Mouse (Mus musculus) intestine, postnatal 0 days (tissue): ENCODE measurements at regions not wholly inside any gene's neighbourhood (a gene's known extent, or its start where the extent isn't known, plus 50 kb on each side); places are given as distances from the start of the nearest gene placed in this dataset.

Experiments
- ATAC-seq: fragments of 200-750 bp; cut with Nextera tagmentation; 2 replicates; pipeline ENCODE4 v1.8.0; 2017; ENCODE audit warnings: mild to moderate bottlenecking, moderate TSS enrichment, moderate library complexity
- H3K27ac ChIP-seq: fragments of 300-500 bp; sonication (generic); 2 replicates; pipeline ENCODE4 v1.5.1; 2014; ENCODE audit warnings: mild to moderate bottlenecking, low read depth, low read length, moderate library complexity
- H3K27me3 ChIP-seq: fragments of 300-500 bp; sonication (generic); replicated peaks from 2 replicates; pipeline ENCODE4 v1.6.1; 2014; ENCODE audit warnings: low read length, mixed read lengths; ENCODE audit not compliant: control insufficient read depth, insufficient read depth
- H3K36me3 ChIP-seq: fragments of 300-500 bp; sonication (generic); 2 replicates; pipeline ENCODE4 v1.6.1; 2014; ENCODE audit warnings: mild to moderate bottlenecking, moderate library complexity; ENCODE audit not compliant: control insufficient read depth, insufficient read depth
- H3K4me1 ChIP-seq: fragments of 300-500 bp; sonication (generic); replicated peaks from 2 replicates; pipeline ENCODE4 v1.6.1; 2014; ENCODE audit warnings: antibody characterized with exemption, low read length, mixed read lengths; ENCODE audit not compliant: control insufficient read depth, insufficient read depth
- H3K4me2 ChIP-seq: fragments of 300-500 bp; sonication (generic); replicated peaks from 2 replicates; pipeline ENCODE4 v1.6.1; 2014; ENCODE audit warnings: low read depth, mild to moderate bottlenecking, moderate library complexity
- H3K4me3 ChIP-seq: fragments of 300-500 bp; sonication (generic); 2 replicates; pipeline ENCODE4 v1.5.1; 2014; ENCODE audit warnings: low read depth, low read length
- H3K9ac ChIP-seq: fragments of 300-500 bp; sonication (generic); 2 replicates; pipeline ENCODE4 v1.6.1; 2014; ENCODE audit warnings: mild to moderate bottlenecking, low read depth, low read length
- H3K9me3 ChIP-seq: fragments of 300-500 bp; sonication (generic); 2 replicates; pipeline ENCODE4 v1.6.1; 2016; ENCODE audit warnings: mixed run types; ENCODE audit not compliant: control insufficient read depth
- CTCF ChIP-seq: sonication (generic); IDR thresholded peaks from 2 replicates; pipeline ENCODE4 v1.5.1; 2016; ENCODE audit warnings: low read depth, mild to moderate bottlenecking, control low read depth, antibody characterized with exemption, moderate library complexity
- WGBS: fragments of 180-500 bp; shearing (Covaris S2); extraction: QIAGEN DNeasy Blood & Tissue Kit; methylation state at CpG from one replicate; pipeline ENCODE4 v1.1.7; 2014; 5-methylcytosine and 5-hydroxymethylcytosine counted together

DNA sequence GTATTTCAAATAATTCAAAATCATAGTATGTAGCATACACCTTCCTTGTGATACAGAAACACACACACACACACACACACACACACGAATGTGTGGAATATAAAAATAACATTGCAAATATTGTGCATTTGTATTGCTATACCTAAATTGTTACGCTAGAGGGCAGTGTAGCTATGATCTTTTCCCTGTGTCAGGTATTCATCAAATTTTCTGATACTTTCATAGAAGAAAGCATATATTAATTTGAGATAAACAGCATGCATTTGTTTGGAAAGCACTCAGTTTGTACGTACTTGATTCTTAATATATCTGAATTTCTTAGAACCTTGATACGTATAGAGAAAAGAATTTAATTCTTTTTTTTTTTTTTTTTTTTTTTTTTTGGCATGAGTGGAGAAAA lies 1700.9 kb upstream of the Sel1l start:
- 31% methylated on average over 4 of the region's 4 CpGs for WGBS
- TF ChIP-seq CTCF = peak; percentile 70

DNA sequence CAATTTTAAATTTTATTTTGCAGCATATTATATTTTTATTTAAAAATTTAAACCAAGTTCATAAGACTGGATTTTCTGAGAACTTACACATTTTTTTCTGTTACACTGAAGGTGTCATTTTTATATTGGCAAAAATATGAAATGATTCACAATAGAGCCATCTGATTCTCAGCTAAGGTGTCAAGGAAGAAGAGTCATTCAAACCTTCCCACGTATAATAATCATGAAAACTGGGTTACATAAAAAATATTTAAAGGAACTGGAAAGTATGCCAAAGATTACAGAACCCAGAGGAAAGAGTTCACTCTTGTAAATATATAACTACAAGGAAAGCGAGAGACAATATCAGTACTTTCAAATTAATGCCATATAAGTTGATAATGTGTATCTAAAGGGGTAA lies 1674.5 kb upstream of the Sel1l start:
- Histone ChIP-seq H3K27ac (no peak overlapping the region), H3K4me2 (no peak overlapping the region), H3K9me3 (no peaks in the 10 kb centered on the region), H3K9ac (no peak overlapping the region), H3K27me3 (no peaks in the 10 kb centered on the region), H3K36me3 (no peaks in the 10 kb centered on the region), H3K4me3 (no peak overlapping the region), H3K4me1 (no peaks in the 10 kb centered on the region)
- ATAC-seq = no peak
- 84% methylated on average over 2 of the region's 2 CpGs for WGBS
- TF ChIP-seq CTCF = no peak

More for the DNA sequence above, 1700.9 kb upstream of the Sel1l start:
- Histone ChIP-seq H3K4me1 (no peaks in the 10 kb centered on the region), H3K9ac (no peak overlapping the region), H3K27me3 (no peaks in the 10 kb centered on the region), H3K4me2 (no peak overlapping the region), H3K4me3 (no peak overlapping the region), H3K27ac (no peak overlapping the region), H3K36me3 (no peaks in the 10 kb centered on the region), H3K9me3 (no peaks in the 10 kb centered on the region)
- ATAC-seq = no peak

DNA sequence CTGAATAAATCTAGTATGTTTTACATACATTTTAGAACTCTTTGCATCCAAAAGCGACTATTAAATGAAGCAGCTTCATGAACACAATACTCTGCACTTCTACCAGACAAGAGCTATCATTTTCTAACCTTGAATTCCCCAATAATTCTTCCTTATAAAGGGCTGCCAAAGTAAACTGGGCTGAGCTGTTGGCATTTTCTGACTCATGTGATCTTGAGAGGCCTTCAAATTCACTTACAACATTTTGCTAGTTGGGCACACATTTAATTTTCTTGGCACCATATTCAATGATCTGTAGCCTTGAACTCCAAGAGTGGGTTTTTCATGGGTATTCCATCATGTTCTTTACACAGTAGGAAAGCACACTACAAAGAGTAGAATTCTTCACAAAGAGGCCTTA lies 1637.4 kb upstream of the Sel1l start:
- 73% methylated on average over 1 of the region's 1 CpGs for WGBS
- Histone ChIP-seq H3K27me3 (no peaks in the 10 kb centered on the region), H3K4me2 (no peak overlapping the region), H3K36me3 (no peaks in the 10 kb centered on the region), H3K4me1 (no peaks in the 10 kb centered on the region), H3K27ac (no peak overlapping the region), H3K9ac (no peak overlapping the region), H3K4me3 (no peak overlapping the region), H3K9me3 (no peaks in the 10 kb centered on the region)
- TF ChIP-seq CTCF = no peak
- no peak for ATAC-seq

DNA sequence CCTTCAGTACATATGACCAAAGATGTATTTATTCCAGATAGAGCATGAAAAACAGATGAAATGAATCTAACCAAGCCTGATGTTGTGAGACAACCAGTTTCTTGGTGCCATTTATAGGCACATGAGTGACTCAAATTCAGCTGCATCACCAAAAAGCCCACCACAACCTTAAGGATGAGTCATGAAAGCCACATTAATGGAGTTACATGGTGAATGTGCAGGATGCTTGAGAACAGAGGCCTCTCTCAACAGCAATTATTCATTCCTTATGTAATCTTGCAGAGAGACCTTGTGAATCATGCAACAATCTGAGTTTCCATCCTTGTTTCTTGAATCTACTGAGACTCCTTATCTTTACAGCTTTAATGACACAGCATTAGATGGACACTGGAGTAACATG lies 1613.1 kb upstream of the Sel1l start:
- Histone ChIP-seq H3K36me3 (no peaks in the 10 kb centered on the region), H3K27ac (no peak overlapping the region), H3K9me3 (no peaks in the 10 kb centered on the region), H3K4me2 (no peak overlapping the region), H3K4me3 (no peak overlapping the region), H3K27me3 (no peaks in the 10 kb centered on the region), H3K9ac (no peak overlapping the region), H3K4me1 (no peaks in the 10 kb centered on the region)
- ATAC-seq = no peak
- TF ChIP-seq CTCF = no peak

DNA sequence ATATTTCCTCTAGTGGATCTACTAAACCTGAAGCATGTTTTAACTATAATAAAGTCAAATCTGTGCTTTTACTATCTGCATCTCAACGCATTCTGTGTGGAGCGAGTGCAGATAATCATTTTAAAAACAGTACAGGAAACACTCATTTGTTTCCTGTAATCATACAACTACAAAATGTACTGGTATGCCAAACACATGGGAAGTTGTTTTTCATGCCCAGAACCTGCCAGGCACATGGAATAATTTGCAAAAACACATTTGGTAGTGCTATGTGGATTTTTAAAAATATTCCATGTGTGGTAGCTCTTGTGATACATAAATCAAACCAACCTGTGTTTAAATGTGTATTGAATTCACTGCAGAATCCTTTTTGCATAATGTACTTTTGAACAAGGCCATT lies 1600.5 kb upstream of the Sel1l start:
- WGBS = 84% methylated on average over 2 of the region's 2 CpGs
- Histone ChIP-seq H3K36me3 (no peaks in the 10 kb centered on the region), H3K4me2 (no peak overlapping the region), H3K4me3 (no peak overlapping the region), H3K27ac (no peak overlapping the region), H3K9ac (no peak overlapping the region), H3K4me1 (no peaks in the 10 kb centered on the region), H3K9me3 (no peaks in the 10 kb centered on the region), H3K27me3 (no peaks in the 10 kb centered on the region)
- TF ChIP-seq CTCF = no peak
- no peak for ATAC-seq

DNA sequence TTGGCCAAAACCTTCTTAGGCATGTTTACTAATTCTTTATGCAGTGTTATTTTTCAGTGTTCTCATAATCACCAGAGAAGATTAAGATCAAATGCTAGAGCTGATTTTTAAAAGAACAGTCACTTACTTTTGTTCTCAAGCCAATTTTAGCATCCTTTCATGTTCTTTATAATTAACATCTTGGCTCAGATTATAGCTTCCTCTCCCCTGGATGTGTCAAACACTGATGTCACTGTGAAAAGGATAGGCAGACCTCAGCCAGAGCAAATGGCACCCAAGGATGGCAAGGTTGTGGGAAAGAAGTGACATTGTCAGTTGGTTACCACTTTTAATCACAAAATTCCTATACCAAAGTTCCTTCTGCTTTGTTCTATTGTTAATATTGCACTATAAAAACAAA lies 1580.3 kb upstream of the Sel1l start:
- Histone ChIP-seq H3K36me3 (no peaks in the 10 kb centered on the region), H3K4me3 (no peak overlapping the region), H3K9ac (no peak overlapping the region), H3K9me3 (no peaks in the 10 kb centered on the region), H3K4me1 (no peaks in the 10 kb centered on the region), H3K27ac (no peak overlapping the region), H3K4me2 (no peak overlapping the region), H3K27me3 (no peaks in the 10 kb centered on the region)
- TF ChIP-seq CTCF = no peak
- ATAC-seq = no peak

DNA sequence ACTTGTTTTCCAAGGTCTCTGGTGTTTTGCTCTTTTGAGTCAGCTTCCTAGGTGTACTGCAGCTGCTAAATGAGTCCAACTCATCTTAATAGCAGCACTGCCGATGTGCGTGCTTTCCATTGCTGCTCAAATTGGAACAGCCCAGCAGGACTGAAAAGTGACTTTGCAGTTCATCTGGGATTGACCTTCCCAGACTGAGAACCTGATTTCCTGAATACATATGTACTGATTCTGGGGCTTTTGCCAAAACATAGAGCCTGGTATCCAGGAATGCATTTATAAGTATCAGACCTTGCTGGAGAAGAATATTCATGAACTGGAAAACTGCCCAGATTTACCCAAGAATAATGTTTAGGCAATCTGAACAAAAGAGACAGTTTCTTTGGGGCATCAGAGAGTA lies 1579.0 kb upstream of the Sel1l start:
- no peaks in the 10 kb centered on the region for H3K9me3 ChIP-seq
- no peak overlapping the region for H3K27ac ChIP-seq
- no peak for TF ChIP-seq CTCF
- WGBS = 84% methylated on average over 2 of the region's 2 CpGs
- no peaks in the 10 kb centered on the region for H3K36me3 ChIP-seq
- no peak overlapping the region for H3K9ac ChIP-seq
- no peaks in the 10 kb centered on the region for H3K27me3 ChIP-seq
- no peaks in the 10 kb centered on the region for H3K4me1 ChIP-seq
- no peak overlapping the region for H3K4me3 ChIP-seq
- H3K4me2 ChIP-seq = no peak overlapping the region
- ATAC-seq = no peak
